Mouse (Mus musculus): ENCODE measurements around the gene Cir1. TPM values are rescaled to one million over a fixed set of nuclear protein-coding genes. Genes with fewer than 3 reads are reported as not detected.

Cir1 gene
- total RNA-seq, 2 experiments from 2014 or later: 9.9 to 10.0 TPM

Other genes starting within 250 kb of the Cir1 start
- gene Ola1, start 93.8 kb downstream of the Cir1 start, total RNA-seq (2021): 10 to 100 TPM; 66.1 to 68.9 TPM
- not detected for gene Sp9, start 40.8 kb downstream of the Cir1 start, total RNA-seq (2021)
- gene Scrn3, start 100 bp downstream of the Cir1 start, total RNA-seq (2021): 10 to 100 TPM; 30.4 to 33.6 TPM
- 10 to 100 TPM; 10.0 to 12.1 TPM for gene Gpr155, start 73.9 kb upstream of the Cir1 start, total RNA-seq (2021)
- gene Wipf1, start 217.0 kb upstream of the Cir1 start, total RNA-seq (2021): 10 to 100 TPM; 11.2 to 11.5 TPM

All from gastrocnemius, postnatal 25 days (tissue).